Mouse (Mus musculus) Muller cell, postnatal 12 days (primary cell): ENCODE data around the gene Lamb1.

Source experiments
- DNase-seq: peaks from one replicate; pipeline ENCODE4 v3.0.0-alpha.2; 2015; ENCODE audit errors: inconsistent ontology term

Lamb1 gene

DNA sequence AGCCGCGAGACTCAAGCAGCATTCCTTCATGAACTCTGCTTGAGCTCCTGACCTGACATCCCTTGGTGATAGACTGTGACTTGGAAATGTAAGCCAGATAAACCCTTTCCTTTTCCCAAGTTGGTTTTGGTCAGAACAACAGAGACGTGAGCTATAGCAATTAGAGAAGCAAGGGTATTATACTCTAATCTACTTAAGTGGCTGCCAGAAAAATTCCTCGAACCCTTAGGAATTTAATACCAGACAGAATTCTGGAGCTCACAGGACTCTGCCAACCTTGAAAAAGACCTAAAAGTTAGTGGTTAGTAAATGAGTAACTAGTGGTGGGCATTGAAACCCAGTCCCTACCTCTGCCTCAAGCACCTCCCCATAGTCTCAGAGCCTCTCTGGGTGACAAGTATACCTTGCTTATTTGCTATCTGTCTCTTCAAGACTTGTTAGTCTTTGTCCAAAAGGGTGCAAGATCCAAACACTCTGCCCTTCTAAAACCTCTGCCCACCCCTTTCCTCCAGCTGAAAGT, 18.6 kb downstream of the Lamb1 start:
- no peak for DNase-seq

DNA sequence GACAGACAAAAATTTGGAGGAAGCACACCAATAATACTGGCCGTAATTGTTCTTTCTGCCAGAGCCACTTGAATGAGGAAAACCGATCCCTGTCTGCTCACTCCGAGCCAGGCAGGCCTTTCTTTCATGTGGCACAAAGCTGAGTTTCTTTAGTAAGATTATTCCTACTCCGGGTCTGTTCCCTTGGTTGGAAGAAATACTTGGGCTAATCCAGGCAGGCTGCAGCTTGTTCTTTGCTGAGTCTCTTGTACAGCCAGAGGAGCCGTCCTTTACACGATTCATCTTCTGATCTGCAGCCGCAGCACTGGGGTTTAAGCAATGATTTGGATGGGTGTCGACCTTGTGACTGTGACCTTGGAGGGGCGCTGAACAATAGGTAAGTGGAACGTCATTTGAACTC, 24.0 kb downstream of the Lamb1 start:
- DNase-seq = no peak

DNA sequence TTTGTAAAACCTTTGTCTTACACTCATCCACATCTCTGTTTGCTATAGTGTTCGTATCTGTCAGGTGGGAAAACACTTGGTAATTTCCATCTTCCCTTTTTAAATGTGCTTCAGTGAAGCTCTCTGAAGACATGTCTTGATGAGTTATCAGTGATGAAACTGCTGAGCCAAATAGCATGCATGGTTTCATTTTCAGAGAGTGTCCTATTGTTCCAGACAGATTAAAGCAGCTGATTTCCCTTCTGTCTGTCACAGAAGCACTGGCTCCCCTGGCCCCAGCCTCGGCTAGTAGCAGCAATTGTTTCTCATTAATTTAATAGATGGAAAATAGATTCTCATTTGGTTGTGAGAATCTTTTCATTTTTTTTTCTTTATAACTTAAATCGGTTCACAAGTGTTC, 25.9 kb downstream of the Lamb1 start:
- peak; percentile 78 for DNase-seq

DNA sequence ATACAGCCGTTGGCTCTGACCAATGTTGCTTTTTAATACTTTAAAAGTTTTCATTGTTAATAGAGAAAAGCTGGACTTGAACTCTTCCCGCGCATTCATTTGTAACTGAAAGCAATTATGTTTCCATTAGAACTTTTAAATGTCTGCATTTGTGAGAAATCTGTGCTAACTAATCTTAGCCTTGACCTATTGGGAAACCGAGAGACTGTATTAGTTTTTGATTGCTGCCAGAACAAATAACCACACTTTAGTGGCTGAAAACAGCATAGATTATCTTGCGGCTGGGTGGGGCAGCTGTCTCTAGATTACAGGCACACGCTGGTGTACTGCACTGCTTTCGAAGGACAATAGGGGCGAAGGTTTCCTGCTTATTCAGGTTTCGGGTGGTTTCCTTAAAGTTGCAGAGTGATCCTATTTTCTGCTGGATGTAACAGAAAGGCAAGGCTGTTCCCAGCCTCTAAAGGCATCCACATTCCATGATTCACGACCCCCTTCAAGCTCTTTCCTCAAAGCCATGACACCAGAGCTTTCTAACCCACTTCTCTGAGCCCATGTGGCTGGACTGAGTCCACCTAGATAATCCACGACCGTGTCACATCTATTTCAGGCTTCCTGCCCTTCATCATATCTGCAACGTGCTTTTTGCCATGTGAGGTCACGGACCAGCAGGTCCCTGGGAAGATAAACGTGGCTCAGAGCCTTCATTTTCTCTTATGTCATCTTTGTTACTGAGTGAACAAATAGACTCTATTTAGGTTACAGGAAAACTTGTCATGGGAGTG, 28.5 kb downstream of the Lamb1 start:
- no peak for DNase-seq

DNA sequence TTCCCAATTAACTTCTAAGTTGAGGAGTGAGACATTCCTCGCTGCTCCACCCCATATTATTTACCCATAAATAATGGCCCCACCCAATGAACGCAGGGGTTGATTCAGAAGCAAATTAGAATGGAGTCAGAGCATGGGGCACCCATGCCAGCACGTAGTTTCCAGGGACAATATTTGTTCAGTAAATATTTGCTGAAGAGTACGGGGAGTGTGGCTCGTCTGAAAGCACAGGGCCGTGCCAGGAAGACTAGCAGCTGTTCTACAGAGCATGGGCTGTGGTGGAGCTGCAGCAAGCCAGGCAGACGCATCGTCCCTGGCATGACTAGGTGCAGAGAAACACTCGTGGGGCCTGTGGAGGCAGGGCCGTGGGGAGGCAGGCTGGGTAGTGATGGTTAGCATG, 29.5 kb downstream of the Lamb1 start:
- peak; percentile 71 for DNase-seq

DNA sequence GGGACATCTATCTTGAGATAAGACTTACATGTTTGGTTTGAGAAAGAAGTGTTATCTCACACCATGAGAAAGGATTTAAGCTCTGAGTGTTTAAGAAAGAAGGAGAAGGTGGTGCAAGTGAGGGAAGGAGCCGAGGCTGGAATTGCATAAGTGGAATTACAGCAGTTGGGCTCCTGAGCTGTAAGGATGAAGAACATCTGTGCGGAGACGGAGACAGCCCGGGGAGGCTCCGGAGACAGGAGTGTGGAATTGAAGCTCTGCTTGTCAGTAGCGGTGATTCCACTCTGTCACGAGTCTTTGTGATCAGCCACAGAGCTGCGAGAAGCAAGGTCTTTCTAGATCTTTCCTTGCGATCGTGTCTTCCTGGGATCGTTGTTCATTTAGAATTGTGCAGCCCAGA, 30.0 kb downstream of the Lamb1 start:
- no peak for DNase-seq

DNA sequence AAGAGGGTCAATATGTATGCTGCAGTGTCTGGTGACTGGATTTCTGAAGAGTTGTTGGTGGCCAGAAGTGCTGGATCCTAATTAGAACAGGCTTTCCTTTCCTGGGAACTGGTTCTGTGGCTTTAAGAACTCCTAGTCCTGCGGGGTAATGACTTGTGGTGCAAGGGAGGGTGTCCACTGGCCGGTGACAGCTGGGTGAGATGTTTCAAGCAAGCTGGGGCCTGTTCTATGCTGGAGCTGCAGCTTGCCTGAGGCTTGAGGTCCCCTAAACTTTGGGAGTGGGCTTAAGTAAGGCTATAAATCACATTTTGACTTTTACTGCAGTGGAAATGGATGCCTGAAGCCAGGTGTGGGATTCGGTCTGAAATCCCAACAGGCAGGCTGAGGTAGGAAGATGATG, 30.5 kb downstream of the Lamb1 start:
- DNase-seq = no peak

DNA sequence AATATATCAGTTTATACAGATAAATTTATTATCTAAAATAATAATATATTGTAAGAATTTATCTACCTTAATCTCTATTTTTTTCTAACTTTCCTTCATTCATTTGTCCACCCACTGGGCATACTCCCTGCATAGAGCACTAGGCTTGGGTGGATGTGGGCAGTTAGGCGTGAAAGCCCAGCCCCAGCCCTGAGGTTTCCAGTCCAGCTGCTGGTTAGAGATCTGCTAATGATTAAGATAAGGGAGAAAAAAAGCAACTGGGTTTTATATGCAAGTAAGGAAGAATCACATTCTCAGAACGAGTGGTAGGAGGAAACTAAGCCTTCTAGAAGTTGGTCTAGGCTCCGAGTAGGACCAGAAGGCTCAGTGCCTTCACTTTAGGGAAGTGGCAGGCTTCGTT, 31.1 kb downstream of the Lamb1 start:
- DNase-seq = no peak

DNA sequence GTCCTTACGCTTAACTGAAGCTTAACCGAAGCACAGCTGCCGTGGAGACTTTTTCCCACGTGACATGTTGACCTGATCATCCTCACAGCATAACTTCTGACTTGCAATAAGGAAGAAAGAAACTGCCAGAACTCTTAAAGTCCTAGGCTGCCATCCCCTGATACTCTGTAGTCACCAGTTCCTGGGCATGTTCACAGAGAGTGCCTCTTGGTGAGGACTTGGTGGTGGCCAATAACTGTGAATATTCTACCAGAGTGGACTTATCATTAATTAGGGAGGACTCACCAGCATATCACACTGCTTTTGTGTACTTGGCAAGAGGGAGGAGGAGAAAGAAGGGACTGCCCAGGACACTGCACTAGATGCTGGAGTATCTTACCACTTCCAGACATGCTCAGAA, 33.1 kb downstream of the Lamb1 start:
- no peak for DNase-seq

DNA sequence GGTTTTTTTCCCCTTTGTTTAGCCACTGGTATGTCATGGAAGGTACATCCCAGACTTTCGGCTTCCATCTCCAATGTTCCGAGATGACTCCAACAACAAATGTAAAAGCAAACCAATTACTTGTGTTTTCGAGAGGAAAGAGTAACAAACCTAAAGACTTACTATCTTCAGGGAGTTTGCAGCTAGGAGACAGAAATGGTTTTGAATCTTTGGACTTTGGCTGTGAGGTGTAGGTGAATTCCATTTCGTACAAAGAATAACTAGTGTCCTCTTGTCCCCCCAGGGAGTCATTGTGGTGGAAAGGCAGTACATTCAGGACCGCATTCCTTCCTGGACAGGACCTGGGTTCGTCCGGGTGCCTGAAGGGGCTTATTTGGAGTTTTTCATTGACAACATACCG, 33.5 kb downstream of the Lamb1 start:
- no peak for DNase-seq

DNA sequence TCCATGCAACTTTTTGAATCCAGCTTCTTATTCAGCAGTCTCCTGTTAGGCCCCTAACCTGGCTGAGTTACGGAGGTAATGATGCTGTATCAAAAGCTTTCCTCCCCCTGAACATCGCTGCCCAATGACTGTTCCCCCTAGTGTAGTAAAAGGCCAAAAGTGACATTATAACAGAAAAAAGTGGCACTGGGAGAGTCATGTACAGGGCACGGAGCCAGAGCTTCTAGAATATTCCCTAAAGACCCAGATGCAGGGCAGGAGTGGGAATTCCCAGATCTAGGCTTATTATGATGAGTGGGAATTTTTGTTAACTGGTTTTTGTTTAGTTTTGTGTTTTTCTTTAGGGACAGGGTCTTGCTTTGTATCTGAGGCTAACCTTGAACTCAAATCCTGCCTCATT, 34.1 kb downstream of the Lamb1 start:
- no peak for DNase-seq

DNA sequence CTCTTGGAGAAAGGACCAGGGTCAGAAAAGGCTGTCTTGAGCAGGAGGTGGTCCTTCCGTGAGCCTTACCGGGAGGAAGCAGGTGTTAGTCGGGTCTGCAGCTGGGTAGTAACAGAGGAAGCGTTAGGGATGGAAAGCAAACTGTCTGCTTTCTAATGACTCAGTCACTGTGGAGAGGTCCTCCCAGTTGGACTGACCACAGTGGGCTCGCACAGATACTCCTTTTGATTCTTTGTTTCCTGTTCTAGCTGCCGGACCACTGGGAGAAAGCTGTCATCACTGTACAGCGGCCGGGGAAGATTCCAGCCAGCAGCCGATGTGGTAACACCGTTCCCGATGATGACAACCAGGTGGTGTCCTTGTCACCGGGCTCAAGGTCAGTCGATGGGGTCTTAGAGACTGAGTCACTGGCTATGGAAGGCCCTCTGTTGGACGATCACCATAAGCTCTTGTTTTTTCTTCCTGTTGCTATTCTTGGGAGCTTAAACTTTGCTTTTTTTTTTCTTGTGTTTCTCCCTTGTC, 34.7 kb downstream of the Lamb1 start:
- DNase-seq = no peak

DNA sequence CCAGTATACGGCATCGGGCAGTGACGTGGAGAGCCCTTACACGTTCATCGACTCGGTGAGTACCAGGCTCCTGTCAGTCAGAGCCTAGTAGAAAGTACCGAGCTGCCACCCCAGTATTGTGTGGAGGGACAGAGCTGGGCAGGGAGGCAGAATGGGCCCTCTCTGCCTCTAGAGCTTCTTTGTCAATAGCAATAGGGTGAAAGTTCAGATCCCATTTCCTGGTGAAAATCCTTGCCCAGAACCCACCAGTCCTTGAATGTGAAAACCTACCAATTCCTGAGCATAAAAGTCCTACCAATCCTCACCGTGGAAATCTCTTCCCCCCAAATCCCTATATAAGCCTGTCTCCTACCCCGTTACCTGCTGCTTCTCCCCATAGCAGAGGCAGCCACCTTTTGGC, 35.2 kb downstream of the Lamb1 start:
- no peak for DNase-seq

DNA sequence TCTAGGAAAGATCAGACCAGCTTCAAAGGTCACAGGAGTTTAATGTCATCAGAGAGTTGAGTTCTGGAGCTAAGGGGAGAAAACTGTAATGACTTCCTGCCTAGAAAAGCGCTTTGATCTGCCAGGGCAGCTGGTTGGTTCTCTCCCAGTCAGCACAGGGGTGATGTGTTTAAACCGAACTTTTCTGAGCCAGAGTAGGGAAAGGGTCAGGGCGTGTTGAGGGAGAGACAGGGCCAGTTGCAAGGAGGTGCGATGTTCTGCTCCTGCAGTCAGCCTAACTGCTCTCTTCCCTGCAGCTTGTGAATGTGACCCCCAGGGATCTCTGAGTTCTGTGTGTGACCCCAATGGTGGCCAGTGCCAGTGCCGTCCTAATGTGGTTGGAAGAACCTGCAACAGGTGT, 37.2 kb downstream of the Lamb1 start:
- DNase-seq = no peak

DNA sequence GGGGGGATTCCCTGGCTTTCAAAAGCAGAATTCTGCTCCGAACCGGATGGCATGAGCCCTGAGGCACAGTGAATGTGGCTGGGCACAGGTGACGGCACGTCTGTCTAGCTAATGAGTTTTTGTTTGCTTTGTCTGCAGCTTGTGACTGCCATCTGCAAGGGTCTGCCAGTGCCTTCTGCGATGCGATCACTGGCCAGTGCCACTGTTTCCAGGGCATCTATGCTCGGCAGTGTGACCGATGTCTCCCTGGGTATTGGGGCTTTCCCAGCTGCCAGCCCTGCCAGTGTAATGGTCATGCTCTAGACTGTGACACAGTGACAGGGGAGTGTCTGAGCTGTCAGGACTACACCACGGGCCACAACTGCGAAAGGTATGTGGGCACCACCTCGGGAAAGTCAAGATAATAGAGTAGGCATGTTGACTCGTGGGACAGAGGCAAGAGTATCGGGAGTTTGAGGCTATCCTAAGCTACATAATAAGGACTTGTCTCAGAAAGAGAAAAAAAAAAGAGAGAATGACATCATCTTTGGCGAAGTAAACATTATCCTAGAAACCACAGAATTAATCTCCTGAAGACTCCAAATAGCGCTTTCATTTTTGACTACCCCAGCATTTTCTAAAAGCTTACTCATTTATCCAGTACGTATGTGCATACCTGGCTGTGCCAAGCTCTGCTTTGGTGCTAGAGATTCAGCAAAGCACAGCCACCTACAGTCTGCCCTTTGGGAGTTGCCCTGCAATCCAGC, 37.9 kb downstream of the Lamb1 start:
- peak; percentile 46 for DNase-seq

DNA sequence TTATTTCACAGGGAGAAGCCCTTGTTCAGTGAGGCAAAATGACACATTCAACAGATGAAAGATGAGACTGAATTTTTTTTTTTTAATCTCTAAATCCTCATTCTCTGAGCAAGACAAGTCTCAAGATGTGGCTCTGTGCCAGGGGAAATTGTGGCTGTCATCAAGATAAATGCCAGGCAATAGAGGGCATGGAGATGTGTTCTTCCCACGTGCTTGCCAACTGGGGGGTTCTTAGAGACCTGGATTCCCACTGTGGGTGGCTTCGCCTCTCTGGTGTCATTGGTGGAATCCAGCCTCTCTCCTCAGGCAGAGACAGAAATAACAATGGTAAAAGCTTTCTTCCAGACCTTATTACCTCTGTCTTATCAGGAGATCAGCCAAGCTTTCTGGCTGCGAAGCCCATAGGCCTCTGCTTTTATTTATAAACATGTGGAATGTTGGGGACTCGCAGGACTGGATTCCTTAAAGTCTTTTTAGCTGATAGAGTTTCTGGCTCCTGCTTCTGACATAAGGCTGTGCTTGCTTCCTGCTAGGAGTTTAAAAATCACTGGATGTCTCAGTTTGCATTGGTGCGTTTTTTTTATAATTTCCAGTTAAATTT, 41.1 kb downstream of the Lamb1 start:
- DNase-seq = peak; percentile 40

DNA sequence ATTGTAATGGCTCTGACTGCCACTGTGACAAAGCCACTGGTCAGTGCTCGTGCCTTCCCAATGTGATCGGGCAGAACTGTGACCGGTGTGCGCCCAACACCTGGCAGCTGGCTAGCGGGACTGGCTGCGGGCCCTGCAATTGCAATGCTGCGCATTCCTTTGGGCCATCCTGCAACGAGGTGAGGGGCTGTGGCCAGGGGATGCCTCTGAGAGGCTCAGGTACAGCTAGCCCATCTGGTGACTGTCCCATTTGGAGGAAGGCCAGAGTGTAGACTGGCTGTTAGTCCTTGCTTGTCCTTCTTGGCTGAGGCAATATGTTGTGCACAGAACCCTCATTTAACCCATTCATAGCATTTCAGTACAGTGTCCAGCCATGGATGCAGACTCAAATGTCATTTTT, 42.0 kb downstream of the Lamb1 start:
- DNase-seq = no peak

DNA sequence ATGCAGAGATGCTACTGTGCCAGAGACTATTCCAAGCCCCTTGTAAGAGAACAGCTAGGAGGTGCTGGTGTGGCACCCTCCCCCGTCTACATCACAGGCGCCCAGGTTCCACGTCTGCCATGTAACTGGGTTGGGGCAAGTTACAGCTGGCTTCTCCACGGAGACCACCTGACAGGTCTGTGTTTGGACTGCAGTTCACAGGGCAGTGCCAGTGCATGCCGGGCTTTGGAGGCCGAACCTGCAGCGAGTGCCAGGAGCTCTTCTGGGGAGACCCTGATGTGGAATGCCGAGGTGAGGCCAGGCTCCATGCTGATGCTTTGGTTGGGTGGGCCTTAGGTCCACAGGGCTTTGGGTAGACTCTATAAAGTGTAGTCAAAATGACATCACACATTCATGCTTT, 42.7 kb downstream of the Lamb1 start:
- DNase-seq = no peak

DNA sequence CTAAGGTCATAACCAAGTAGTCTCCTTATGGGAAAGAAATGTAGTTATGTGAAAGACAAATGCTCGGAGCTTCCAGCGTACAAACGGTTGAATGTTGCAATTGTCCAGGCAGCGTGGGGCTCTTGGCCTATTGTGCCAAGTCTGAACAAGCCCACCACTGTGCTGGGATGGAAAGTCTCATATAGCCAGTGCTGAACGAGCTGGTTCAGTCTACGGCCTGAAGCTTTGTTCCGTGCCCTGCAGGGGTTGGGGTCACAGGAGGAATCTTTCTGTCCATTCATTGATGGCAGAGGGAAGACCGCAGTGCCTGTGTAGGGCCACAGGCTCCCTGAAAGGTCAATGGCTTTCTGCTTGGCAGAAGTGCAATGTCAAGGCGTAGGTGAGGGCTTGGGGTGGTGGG, 45.7 kb downstream of the Lamb1 start:
- DNase-seq = no peak

DNA sequence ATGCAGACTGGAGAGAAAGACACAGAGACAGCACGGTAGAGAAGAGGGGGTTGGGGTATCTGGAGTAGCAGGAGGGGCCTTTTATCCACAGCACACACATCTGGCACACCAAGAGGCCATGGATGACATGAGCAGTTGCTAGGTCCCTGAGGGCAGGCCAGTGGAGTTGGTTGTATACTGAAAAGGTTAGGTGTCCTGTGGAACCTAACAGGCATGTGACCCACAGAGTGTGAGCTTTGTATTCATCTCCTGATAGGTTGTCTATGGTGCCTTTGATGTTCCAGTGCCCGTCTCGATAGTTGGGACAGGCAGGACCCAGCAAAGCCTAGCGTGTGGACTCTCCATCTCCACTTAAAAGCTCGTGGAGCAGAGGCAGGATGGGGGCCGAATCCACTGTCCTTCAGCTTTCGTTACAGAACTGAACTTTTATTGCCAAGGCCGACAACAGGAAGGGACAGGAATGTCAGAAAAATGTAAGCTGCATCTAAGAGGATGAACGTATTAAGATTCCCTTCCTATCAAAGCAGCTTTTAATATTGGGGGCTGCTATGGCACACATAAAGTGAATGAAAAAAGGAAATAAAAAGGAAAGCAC, 46.7 kb downstream of the Lamb1 start:
- no peak for DNase-seq

DNA sequence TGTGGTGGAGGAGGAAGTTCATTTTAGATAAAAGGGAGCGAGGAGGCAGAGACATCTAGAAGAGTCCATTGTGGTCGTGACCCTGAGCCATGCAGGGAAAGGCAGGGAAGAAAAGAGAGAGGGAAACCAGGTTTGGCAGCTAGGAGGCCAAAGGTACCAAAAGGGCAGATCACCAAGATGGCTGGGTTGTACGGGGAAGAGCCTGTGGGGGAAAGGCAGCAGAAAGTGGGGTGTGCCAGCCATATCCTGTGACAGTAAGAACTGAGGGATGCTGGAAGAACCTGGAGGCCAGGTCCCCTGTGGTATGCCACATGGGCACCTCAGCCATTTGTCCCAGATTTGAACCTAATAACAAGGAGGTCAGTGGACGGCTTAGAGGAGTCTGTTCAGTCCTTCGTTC, 47.2 kb downstream of the Lamb1 start:
- no peak for DNase-seq

DNA sequence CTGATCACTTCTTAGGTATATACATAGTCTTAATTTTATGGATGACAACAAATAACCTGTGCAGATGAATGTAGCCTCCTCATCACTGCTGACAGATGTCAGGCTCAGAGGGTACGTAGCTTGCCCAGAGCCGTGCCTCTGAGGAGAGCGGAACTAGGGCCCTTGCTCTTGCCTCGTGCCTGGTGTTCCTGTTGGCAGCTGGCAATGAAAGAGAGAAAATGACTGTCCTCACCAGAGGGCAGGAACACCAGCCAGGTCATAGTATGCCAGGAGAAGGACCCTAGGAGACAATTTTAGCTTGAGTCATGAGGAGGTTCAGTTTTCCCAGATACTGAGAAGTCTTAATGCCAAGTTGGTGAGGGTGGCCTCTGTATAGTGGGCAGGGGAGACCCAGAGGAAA, 48.1 kb downstream of the Lamb1 start:
- DNase-seq = no peak
